Comparison of ENCODE assay signal across 11 mouse cellular contexts in the genomic region with DNA sequence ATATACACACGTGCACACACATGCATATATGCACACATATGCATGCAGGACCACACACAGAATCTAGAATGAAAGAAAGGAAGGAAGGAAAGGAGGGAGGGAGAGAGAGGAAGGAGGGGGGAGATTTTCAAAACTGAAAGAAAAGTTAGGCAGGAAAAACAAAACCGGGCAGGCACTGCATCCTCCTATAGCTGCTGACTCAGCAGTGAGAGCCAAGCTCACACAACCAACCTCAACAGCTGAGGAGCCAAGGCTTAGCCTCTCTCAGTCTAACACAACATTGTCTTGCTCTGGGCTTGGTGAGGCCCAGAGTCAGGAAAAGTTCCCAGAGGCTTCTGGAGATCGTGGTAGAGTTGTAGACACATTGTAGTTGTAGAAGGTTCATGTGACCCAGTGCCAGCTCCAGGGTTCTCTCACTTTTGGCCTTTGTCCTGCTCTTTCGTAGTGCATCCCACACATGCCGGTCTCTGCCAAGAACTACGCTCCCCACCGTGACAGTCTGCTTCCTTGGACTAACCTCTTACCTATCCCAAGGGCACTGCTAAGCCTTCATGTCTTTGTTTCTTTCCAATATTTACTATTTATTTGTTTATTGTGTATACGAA. TPM values are rescaled to one million over a fixed set of nuclear protein-coding genes. Genes with fewer than 3 reads are reported as not detected.
A peak's percentile ranks its signal among the peaks of the same experiment; 100 is the strongest.
DNase-seq lines count a peak whose midpoint lies in the region; ATAC-seq lines count a peak whose summit lies in the region.
"Had no signal": no experiment of that assay in that cellular context is flagged by ENCODE, and none has a peak within 500 bp of the region (broad histone marks: within the 10 kb centered on the region; RNA-seq: fewer than 3 reads in every experiment).

No protein-coding gene starts in this region.

- peaks cover 9% of the 10 kb centered on the region for H3K4me1 ChIP-seq in limb, embryonic 12.5 days (replicated peaks)
- peaks cover 40% of the 10 kb centered on the region for H3K4me1 ChIP-seq in limb, embryonic 10.5 days
- peaks cover 72% of the 10 kb centered on the region for H3K4me1 ChIP-seq in hindbrain, embryonic 10.5 days (replicated peaks)
- H3K4me1 ChIP-seq in midbrain, embryonic 16.5 days (ENCODE audit: control insufficient read depth, insufficient read depth, low read length) = peaks cover 17% of the 10 kb centered on the region

- no peaks in the 10 kb centered on the region for H3K36me3 ChIP-seq in limb, embryonic 12.5 days
- H3K36me3 ChIP-seq in limb, embryonic 10.5 days = no peaks in the 10 kb centered on the region
- no peaks in the 10 kb centered on the region for H3K36me3 ChIP-seq in hindbrain, embryonic 10.5 days
- H3K36me3 ChIP-seq in midbrain, embryonic 16.5 days (ENCODE audit: control insufficient read depth, insufficient read depth, low read length) = no peaks in the 10 kb centered on the region
- H3K36me3 ChIP-seq: lung, embryonic 15.5 days had no signal

- ATAC-seq in limb, embryonic 12.5 days (ENCODE audit: insufficient number of reproducible peaks, insufficient read depth, low FRiP score, low TSS enrichment, low read depth) = no peak
- ATAC-seq in midbrain, embryonic 16.5 days = no peak

- H3K9me3 ChIP-seq in limb, embryonic 12.5 days = no peaks in the 10 kb centered on the region
- H3K9me3 ChIP-seq in limb, embryonic 10.5 days (replicated peaks) = no peaks in the 10 kb centered on the region
- H3K9me3 ChIP-seq in hindbrain, embryonic 10.5 days = no peaks in the 10 kb centered on the region
- no peaks in the 10 kb centered on the region for H3K9me3 ChIP-seq in midbrain, embryonic 16.5 days (replicated peaks; ENCODE audit: control insufficient read depth, low read length, poor library complexity, severe bottlenecking)
- H3K9me3 ChIP-seq: lung, embryonic 15.5 days had no signal

- H3K4me2 ChIP-seq in limb, embryonic 12.5 days = no peak overlapping the region
- no peak overlapping the region for H3K4me2 ChIP-seq in midbrain, embryonic 16.5 days (ENCODE audit: low read length)
- H3K4me2 ChIP-seq: lung, embryonic 15.5 days had no signal

- 83% methylated on average over 8 of the region's 8 CpGs for WGBS in limb, embryonic 12.5 days
- 86% methylated on average over 8 of the region's 8 CpGs for WGBS in limb, embryonic 10.5 days
- WGBS in hindbrain, embryonic 10.5 days = 88% methylated on average over 8 of the region's 8 CpGs
- 77% methylated on average over 8 of the region's 8 CpGs for WGBS in midbrain, embryonic 16.5 days

- no peaks in the 10 kb centered on the region for H3K27me3 ChIP-seq in limb, embryonic 12.5 days
- H3K27me3 ChIP-seq in limb, embryonic 10.5 days (ENCODE audit: low read depth, poor library complexity, severe bottlenecking) = no peaks in the 10 kb centered on the region
- no peaks in the 10 kb centered on the region for H3K27me3 ChIP-seq in hindbrain, embryonic 10.5 days (ENCODE audit: insufficient read depth, poor library complexity, severe bottlenecking)
- H3K27me3 ChIP-seq in midbrain, embryonic 16.5 days (ENCODE audit: control insufficient read depth, insufficient read depth, low read depth, low read length) = no peaks in the 10 kb centered on the region
- H3K27me3 ChIP-seq: lung, embryonic 15.5 days had no signal

- no peak for DNase-seq in limb, embryonic 10.5 days (ENCODE audit: low spot score)
- DNase-seq in cerebellum, postnatal 36 days = peak; percentile 36 to 39
- DNase-seq in hindbrain, embryonic 10.5 days (ENCODE audit: low spot score) = no peak
- no peak for DNase-seq in right cerebral cortex, postnatal 4 days
- DNase-seq in kidney, postnatal 14 days = no peak
- no peak for DNase-seq in retina, embryonic 14.5 days (ENCODE audit: low spot score)
- DNase-seq: gastrocnemius, postnatal 10 days; kidney, adult 11 months had no signal

- H3K27ac ChIP-seq in limb, embryonic 12.5 days = peak overlapping the region; percentile 41; the same call in 1 of the 2 replicates
- H3K27ac ChIP-seq in limb, embryonic 10.5 days = no peak overlapping the region
- peak overlapping the region; percentile 95 for H3K27ac ChIP-seq in hindbrain, embryonic 10.5 days
- H3K27ac ChIP-seq in midbrain, embryonic 16.5 days (ENCODE audit: low read length) = peak overlapping the region; percentile 22; the same call in 1 of the 2 replicates
- H3K27ac ChIP-seq: lung, embryonic 15.5 days had no signal

- no peak overlapping the region for H3K4me3 ChIP-seq in limb, embryonic 12.5 days (replicated peaks)
- no peak overlapping the region for H3K4me3 ChIP-seq in limb, embryonic 10.5 days
- H3K4me3 ChIP-seq in hindbrain, embryonic 10.5 days = no peak overlapping the region
- no peak overlapping the region for H3K4me3 ChIP-seq in midbrain, embryonic 16.5 days (ENCODE audit: low read depth, low read length)
- H3K4me3 ChIP-seq: lung, embryonic 15.5 days had no signal

- no peak overlapping the region for H3K9ac ChIP-seq in limb, embryonic 12.5 days (replicated peaks)
- H3K9ac ChIP-seq in midbrain, embryonic 16.5 days (ENCODE audit: low read depth, low read length) = no peak overlapping the region
- H3K9ac ChIP-seq: lung, embryonic 15.5 days had no signal

RNA-seq across cellular contexts. Expression of a gene that starts 29.3 kb away (rescaled TPM):
- 87.8 and 89.6 TPM in 2 replicates for polyA plus RNA-seq in limb, embryonic 12.5 days (2016; fragmentation: Nextera tagmentation; extraction: Ambion mirVana)
- polyA plus RNA-seq in limb, embryonic 10.5 days (2016; fragmentation: Nextera tagmentation; extraction: Ambion mirVana) = 85.3 and 90.0 TPM in 2 replicates
- 112 and 124 TPM in 2 replicates for polyA plus RNA-seq in hindbrain, embryonic 10.5 days (2016; fragmentation: Nextera tagmentation; extraction: Ambion mirVana)
- polyA plus RNA-seq in midbrain, embryonic 16.5 days (2015; fragmentation: Nextera tagmentation; extraction: Ambion mirVana) = 80.6 and 85.7 TPM in 2 replicates

RNA-seq across cellular contexts. Expression of a gene that starts 37.4 kb away (rescaled TPM):
- 78.1 and 88.3 TPM in 2 replicates for polyA plus RNA-seq in limb, embryonic 12.5 days (2016; fragmentation: Nextera tagmentation; extraction: Ambion mirVana)
- polyA plus RNA-seq in limb, embryonic 10.5 days (2016; fragmentation: Nextera tagmentation; extraction: Ambion mirVana) = 25.9 and 39.9 TPM in 2 replicates
- polyA plus RNA-seq in hindbrain, embryonic 10.5 days (2016; fragmentation: Nextera tagmentation; extraction: Ambion mirVana) = 42.9 and 44.2 TPM in 2 replicates
- 14.8 and 16.3 TPM in 2 replicates for polyA plus RNA-seq in midbrain, embryonic 16.5 days (2015; fragmentation: Nextera tagmentation; extraction: Ambion mirVana)

RNA-seq across cellular contexts. Expression of a gene that starts 40.9 kb away (rescaled TPM):
- 0.84 and 1.1 TPM in 2 replicates for polyA plus RNA-seq in limb, embryonic 12.5 days (2016; fragmentation: Nextera tagmentation; extraction: Ambion mirVana)
- 0.58 and 0.71 TPM in 2 replicates for polyA plus RNA-seq in limb, embryonic 10.5 days (2016; fragmentation: Nextera tagmentation; extraction: Ambion mirVana)
- 0.37 and 0.75 TPM in 2 replicates for polyA plus RNA-seq in hindbrain, embryonic 10.5 days (2016; fragmentation: Nextera tagmentation; extraction: Ambion mirVana)
- polyA plus RNA-seq in midbrain, embryonic 16.5 days (2015; fragmentation: Nextera tagmentation; extraction: Ambion mirVana) = 0.24 and 0.51 TPM in 2 replicates

RNA-seq across cellular contexts. Expression of a gene that starts 56.7 kb away (rescaled TPM):
- 18.4 and 19.7 TPM in 2 replicates for polyA plus RNA-seq in limb, embryonic 12.5 days (2016; fragmentation: Nextera tagmentation; extraction: Ambion mirVana)
- polyA plus RNA-seq in limb, embryonic 10.5 days (2016; fragmentation: Nextera tagmentation; extraction: Ambion mirVana) = 31.3 and 33.0 TPM in 2 replicates
- 31.4 and 36.4 TPM in 2 replicates for polyA plus RNA-seq in hindbrain, embryonic 10.5 days (2016; fragmentation: Nextera tagmentation; extraction: Ambion mirVana)
- polyA plus RNA-seq in midbrain, embryonic 16.5 days (2015; fragmentation: Nextera tagmentation; extraction: Ambion mirVana) = 32.2 and 32.5 TPM in 2 replicates

RNA-seq across cellular contexts. Expression of a gene that starts 57.3 kb away (rescaled TPM):
- polyA plus RNA-seq in limb, embryonic 12.5 days (2016; fragmentation: Nextera tagmentation; extraction: Ambion mirVana) = 66.3 and 70.1 TPM in 2 replicates
- polyA plus RNA-seq in limb, embryonic 10.5 days (2016; fragmentation: Nextera tagmentation; extraction: Ambion mirVana) = 60.0 and 69.3 TPM in 2 replicates
- polyA plus RNA-seq in hindbrain, embryonic 10.5 days (2016; fragmentation: Nextera tagmentation; extraction: Ambion mirVana) = 65.7 and 71.8 TPM in 2 replicates
- 79.1 and 81.8 TPM in 2 replicates for polyA plus RNA-seq in midbrain, embryonic 16.5 days (2015; fragmentation: Nextera tagmentation; extraction: Ambion mirVana)

Comparison
In these comparisons a context has a peak if more than half of its experiments do, and no peak if none do; other contexts are left out.
1. DNase-seq: peak in cerebellum, postnatal 36 days (2 of 2); none in limb, embryonic 10.5 days (single experiment), hindbrain, embryonic 10.5 days (single experiment), right cerebral cortex, postnatal 4 days (single experiment), kidney, postnatal 14 days (single experiment) and retina, embryonic 14.5 days (single experiment).